Mouse (Mus musculus): ENCODE results near the gene Fnip1.

Fnip1 gene

DNA sequence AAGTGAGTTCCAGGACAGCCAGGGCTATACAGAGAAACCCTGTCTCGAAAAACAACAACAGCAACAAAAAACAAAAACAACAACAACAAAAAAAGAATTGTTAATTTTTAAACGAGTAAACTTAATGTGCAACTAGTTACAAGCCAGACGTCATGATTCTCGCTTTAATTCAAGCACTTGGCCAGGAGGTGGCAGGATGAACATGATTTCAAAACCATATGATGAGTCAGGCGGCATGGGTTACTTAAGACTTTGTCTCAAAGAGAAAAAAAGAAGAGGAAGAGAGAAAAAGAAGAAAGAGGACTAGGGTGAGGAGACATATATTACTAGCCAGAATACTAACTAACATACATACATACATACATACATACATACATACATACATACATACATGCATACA, 124.8 kb downstream of the Fnip1 start:
- peak; percentile 68 for DNase-seq

Data from lung, postnatal 36 days (tissue).